Mouse (Mus musculus) mesoderm, embryonic 11.5 days (tissue): Measurements from ENCODE around the gene Tnfrsf9.
"Not testable (repeated sequence)": the region's sequence is repeated elsewhere in the genome, so short reads cannot be mapped to it uniquely, and the experiment has no call there.

Experiments used
- DNase-seq: peaks from one replicate; pipeline ENCODE4 v3.0.0-alpha.2; 2012; ENCODE audit warnings: low read depth, low spot score

Gene Tnfrsf9

GRCm38 (mm10) chr4:150894718-150895501 is 19.5 kb upstream of the Tnfrsf9 start:
- no peak for DNase-seq

GRCm38 (mm10) chr4:150896896-150897624 is 17.3 kb upstream of the Tnfrsf9 start:
- no peak for DNase-seq

- DNase-seq, result peak; percentile 82
Measured at GRCm38 (mm10) chr4:150898716-150899365, 15.5 kb upstream of the Tnfrsf9 start.

- no peak for DNase-seq
Measured at GRCm38 (mm10) chr4:150900486-150900885, 13.9 kb upstream of the Tnfrsf9 start.

GRCm38 (mm10) chr4:150901651-150902050 is 12.7 kb upstream of the Tnfrsf9 start:
- DNase-seq, result peak; percentile 81

- DNase-seq, result no peak
Measured at GRCm38 (mm10) chr4:150902062-150902461, 12.3 kb upstream of the Tnfrsf9 start.

GRCm38 (mm10) chr4:150903091-150903742 is 11.1 kb upstream of the Tnfrsf9 start:
- no peak for DNase-seq

GRCm38 (mm10) chr4:150907099-150907498 is 7.3 kb upstream of the Tnfrsf9 start:
- DNase-seq, result no peak

- DNase-seq, result not testable (repeated sequence)
Measured at GRCm38 (mm10) chr4:150908512-150908911, 5.8 kb upstream of the Tnfrsf9 start.

GRCm38 (mm10) chr4:150909451-150910156 is 4.8 kb upstream of the Tnfrsf9 start:
- peak; percentile 100 for DNase-seq

GRCm38 (mm10) chr4:150910164-150910951 is 4.0 kb upstream of the Tnfrsf9 start:
- DNase-seq, result no peak

GRCm38 (mm10) chr4:150913743-150914142 is 619 bp upstream of the Tnfrsf9 start:
- DNase-seq, result no peak

GRCm38 (mm10) chr4:150915181-150915906 is 982 bp downstream of the Tnfrsf9 start:
- no peak for DNase-seq

- DNase-seq, result no peak
Measured at GRCm38 (mm10) chr4:150917336-150918027, 3.1 kb downstream of the Tnfrsf9 start.

GRCm38 (mm10) chr4:150921206-150921605 is 6.8 kb downstream of the Tnfrsf9 start:
- DNase-seq, result no peak

- no peak for DNase-seq
Measured at GRCm38 (mm10) chr4:150924308-150924707, 9.9 kb downstream of the Tnfrsf9 start.

GRCm38 (mm10) chr4:150924936-150925335 is 10.6 kb downstream of the Tnfrsf9 start:
- DNase-seq, result no peak

- DNase-seq, result peak; percentile 43
Measured at GRCm38 (mm10) chr4:150925923-150926322, 11.6 kb downstream of the Tnfrsf9 start.
